Mouse (Mus musculus) hindbrain, embryonic 14.5 days (tissue): ENCODE data around the gene Sh2d1b2. TPM values are rescaled to one million over a fixed set of nuclear protein-coding genes. Genes with fewer than 3 reads are reported as not detected.

Experiments used
- ATAC-seq: fragments of 200-750 bp; cut with Nextera tagmentation; 2 replicates; pipeline ENCODE4 v1.8.0; 2017; ENCODE audit warnings: moderate number of reproducible peaks, mild to moderate bottlenecking, moderate TSS enrichment, moderate library complexity; ENCODE audit not compliant: low FRiP score
- DNase-seq: peaks from one replicate; pipeline ENCODE4 v3.0.0-alpha.2; 2015; ENCODE audit warnings: low spot score
- H3K27ac ChIP-seq: fragments of 300-500 bp; sonication (generic); 2 replicates; pipeline ENCODE4 v1.5.1; 2014; ENCODE audit warnings: mild to moderate bottlenecking, moderate library complexity
- H3K27me3 ChIP-seq: fragments of 300-500 bp; sonication (generic); 2 replicates; pipeline ENCODE4 v1.6.1; 2014; ENCODE audit warnings: mild to moderate bottlenecking, low read length, mixed read lengths; ENCODE audit not compliant: control insufficient read depth, insufficient read depth
- H3K36me3 ChIP-seq: fragments of 300-500 bp; sonication (generic); replicated peaks from 2 replicates; pipeline ENCODE4 v1.6.1; 2014; ENCODE audit not compliant: control insufficient read depth, insufficient read depth
- H3K4me1 ChIP-seq: fragments of 300-500 bp; sonication (generic); replicated peaks from 2 replicates; pipeline ENCODE4 v1.6.1; 2014; ENCODE audit warnings: antibody characterized with exemption, low read length, mixed read lengths; ENCODE audit not compliant: control insufficient read depth, insufficient read depth
- H3K4me2 ChIP-seq: fragments of 300-500 bp; sonication (generic); replicated peaks from 2 replicates; pipeline ENCODE4 v1.6.1; 2014; ENCODE audit warnings: mild to moderate bottlenecking, moderate library complexity
- H3K4me3 ChIP-seq: fragments of 300-500 bp; sonication (generic); replicated peaks from 2 replicates; pipeline ENCODE4 v1.5.1; 2014; ENCODE audit warnings: mild to moderate bottlenecking, low read length
- H3K9ac ChIP-seq: fragments of 300-500 bp; sonication (generic); 2 replicates; pipeline ENCODE4 v1.6.1; 2014
- H3K9me3 ChIP-seq: fragments of 300-500 bp; sonication (generic); 2 replicates; pipeline ENCODE4 v1.6.1; 2016; ENCODE audit warnings: low read length; ENCODE audit not compliant: control insufficient read depth
- WGBS: fragments of 180-500 bp; shearing (Covaris S2); extraction: QIAGEN DNeasy Blood & Tissue Kit; methylation state at CpG from one replicate; pipeline ENCODE4 v1.1.7; 2014; 5-methylcytosine and 5-hydroxymethylcytosine counted together
- polyA plus RNA-seq: library from polyadenylated mRNA; unstranded; fragments of >200 nt; fragmentation: Nextera tagmentation; extraction: Ambion mirVana; gene quantifications from 2 replicates; pipeline ENCODE4 v1.2.1, GENCODE M21; 2014

Gene Sh2d1b2
- polyA plus RNA-seq, 1 experiment from 2014 or later: not detected

GRCm38 (mm10) chr1:170294786-170295570, 62.4 kb downstream of the Sh2d1b2 start:
- no peak overlapping the region for H3K27ac ChIP-seq
- H3K9me3 ChIP-seq: no peaks in the 10 kb centered on the region
- H3K4me3 ChIP-seq: no peak overlapping the region
- WGBS: 64% methylated on average over 15 of the region's 15 CpGs
- H3K9ac ChIP-seq: no peak overlapping the region
- no peaks in the 10 kb centered on the region for H3K36me3 ChIP-seq
- no peak overlapping the region for H3K4me2 ChIP-seq
- ATAC-seq (no peak), DNase-seq (no peak)
- no peaks in the 10 kb centered on the region for H3K27me3 ChIP-seq
- no peaks in the 10 kb centered on the region for H3K4me1 ChIP-seq

GRCm38 (mm10) chr1:170299496-170299895, 66.9 kb downstream of the Sh2d1b2 start:
- Histone ChIP-seq H3K9me3 (no peaks in the 10 kb centered on the region), H3K4me1 (no peaks in the 10 kb centered on the region)

GRCm38 (mm10) chr1:170301686-170302085, 69.1 kb downstream of the Sh2d1b2 start:
- Histone ChIP-seq H3K27ac (no peak overlapping the region), H3K4me2 (no peak overlapping the region), H3K9ac (no peak overlapping the region), H3K4me3 (no peak overlapping the region), H3K27me3 (no peaks in the 10 kb centered on the region), H3K4me1 (no peaks in the 10 kb centered on the region), H3K9me3 (no peaks in the 10 kb centered on the region), H3K36me3 (no peaks in the 10 kb centered on the region)
- 97% methylated on average over 9 of the region's 9 CpGs for WGBS
- no peak for DNase-seq
- ATAC-seq: no peak

More at GRCm38 (mm10) chr1:170299496-170299895, 66.9 kb downstream of the Sh2d1b2 start:
- no peaks in the 10 kb centered on the region for H3K36me3 ChIP-seq
- H3K27ac ChIP-seq: no peak overlapping the region
- H3K4me2 ChIP-seq: no peak overlapping the region
- no peak overlapping the region for H3K4me3 ChIP-seq
- WGBS: 90% methylated on average over 4 of the region's 4 CpGs
- no peak for ATAC-seq
- no peak for DNase-seq
- no peak overlapping the region for H3K9ac ChIP-seq
- H3K27me3 ChIP-seq: no peaks in the 10 kb centered on the region

GRCm38 (mm10) chr1:170302456-170302855, 69.9 kb downstream of the Sh2d1b2 start:
- WGBS: 71% methylated on average over 6 of the region's 6 CpGs
- H3K27ac ChIP-seq: no peak overlapping the region
- no peaks in the 10 kb centered on the region for H3K27me3 ChIP-seq
- H3K9ac ChIP-seq: no peak overlapping the region
- H3K4me1 ChIP-seq: no peaks in the 10 kb centered on the region
- H3K36me3 ChIP-seq: no peaks in the 10 kb centered on the region
- DNase-seq (no peak), ATAC-seq (no peak)
- H3K9me3 ChIP-seq: no peaks in the 10 kb centered on the region
- no peak overlapping the region for H3K4me3 ChIP-seq
- H3K4me2 ChIP-seq: no peak overlapping the region

- H3K4me1 ChIP-seq: no peaks in the 10 kb centered on the region
- WGBS: 34% methylated on average over 6 of the region's 6 CpGs
- no peaks in the 10 kb centered on the region for H3K9me3 ChIP-seq
- H3K4me3 ChIP-seq: no peak overlapping the region
- ATAC-seq (no peak), DNase-seq (no peak)
- H3K27ac ChIP-seq: no peak overlapping the region
- H3K27me3 ChIP-seq: no peaks in the 10 kb centered on the region
- no peak overlapping the region for H3K4me2 ChIP-seq
- no peaks in the 10 kb centered on the region for H3K36me3 ChIP-seq
- no peak overlapping the region for H3K9ac ChIP-seq
Observed at GRCm38 (mm10) chr1:170303103-170303502, 70.6 kb downstream of the Sh2d1b2 start.

Other genes with a start within 250 kb of the Sh2d1b2 start
- 8.8 and 9.0 TPM in 2 replicates for gene Ddr2, start 122.0 kb upstream of the Sh2d1b2 start, polyA plus RNA-seq
- gene Uap1, start 57.8 kb upstream of the Sh2d1b2 start, polyA plus RNA-seq: 63.8 and 71.3 TPM in 2 replicates
- 14.4 and 17.2 TPM in 2 replicates for gene Uhmk1, start 17.4 kb upstream of the Sh2d1b2 start, polyA plus RNA-seq
- gene Sh2d1b1, start 44.6 kb downstream of the Sh2d1b2 start, polyA plus RNA-seq: 0.08 TPM in 1 of 2 replicates, not detected in the other
- gene Gm7694, start 73.6 kb downstream of the Sh2d1b2 start, polyA plus RNA-seq: 2.5 and 3.1 TPM in 2 replicates
- gene Spata46, start 76.1 kb downstream of the Sh2d1b2 start, polyA plus RNA-seq: 0.67 and 1.6 TPM in 2 replicates